Mouse (Mus musculus) hindbrain, embryonic 12.5 days (tissue): ENCODE data around the gene Zfp691. TPM values are rescaled to one million over a fixed set of nuclear protein-coding genes. Genes with fewer than 3 reads are reported as not detected.

Experiments used
- ATAC-seq: fragments of 200-750 bp; cut with Nextera tagmentation; 2 replicates; pipeline ENCODE4 v1.8.0; 2017; ENCODE audit warnings: moderate TSS enrichment; ENCODE audit not compliant: low FRiP score
- H3K27ac ChIP-seq: fragments of 300-500 bp; sonication (generic); 2 replicates; pipeline ENCODE4 v1.5.1; 2016; ENCODE audit warnings: mild to moderate bottlenecking
- H3K27me3 ChIP-seq: fragments of 300-500 bp; sonication (generic); 2 replicates; pipeline ENCODE4 v1.6.1; 2016; ENCODE audit warnings: mild to moderate bottlenecking
- H3K36me3 ChIP-seq: fragments of 300-500 bp; sonication (generic); 2 replicates; pipeline ENCODE4 v1.6.1; 2016; ENCODE audit warnings: mild to moderate bottlenecking
- H3K4me1 ChIP-seq: fragments of 300-500 bp; sonication (generic); 2 replicates; pipeline ENCODE4 v1.6.1; 2016
- H3K4me2 ChIP-seq: fragments of 300-500 bp; sonication (generic); replicated peaks from 2 replicates; pipeline ENCODE4 v1.6.1; 2016; ENCODE audit warnings: mild to moderate bottlenecking
- H3K4me3 ChIP-seq: fragments of 300-500 bp; sonication (generic); 2 replicates; pipeline ENCODE4 v1.5.1; 2016; ENCODE audit warnings: mild to moderate bottlenecking
- H3K9ac ChIP-seq: fragments of 300-500 bp; sonication (generic); 2 replicates; pipeline ENCODE4 v1.6.1; 2016; ENCODE audit warnings: mild to moderate bottlenecking, moderate library complexity
- H3K9me3 ChIP-seq: fragments of 300-500 bp; sonication (generic); replicated peaks from 2 replicates; pipeline ENCODE4 v1.6.1; 2016; ENCODE audit warnings: mild to moderate bottlenecking
- WGBS: fragments of 180-500 bp; shearing (Covaris S2); methylation state at CpG from one replicate; pipeline ENCODE4 v1.1.7; 2016; 5-methylcytosine and 5-hydroxymethylcytosine counted together
- polyA plus RNA-seq: library from polyadenylated mRNA; unstranded; fragments of >200 nt; fragmentation: Nextera tagmentation; extraction: Ambion mirVana; gene quantifications from 2 replicates; pipeline ENCODE4 v1.2.1, GENCODE M21; 2016

The Zfp691 gene
- polyA plus RNA-seq, 1 experiment from 2014 or later: 9.7 TPM

DNA sequence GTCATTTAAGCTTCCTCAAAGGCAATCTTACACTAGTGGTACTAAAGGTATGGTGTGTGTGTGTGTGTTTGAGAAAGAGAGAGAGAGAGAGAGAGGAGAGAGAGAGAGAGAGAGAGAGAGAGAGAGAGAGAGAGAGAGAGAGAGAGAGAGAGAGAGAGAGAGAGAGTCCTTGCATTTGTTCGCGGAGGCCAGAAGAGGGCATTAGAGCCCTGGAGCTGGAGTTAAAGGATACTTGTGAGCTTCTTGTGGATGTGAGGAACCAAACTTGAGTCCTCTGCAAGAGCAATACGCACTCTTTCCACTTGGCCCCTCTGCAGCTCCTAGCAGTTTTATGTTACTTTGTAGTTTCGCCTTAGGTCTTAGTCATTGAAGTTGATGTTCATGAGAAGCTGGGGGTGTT lies 11.0 kb downstream of the Zfp691 start:
- Histone ChIP-seq H3K9me3 (no peaks in the 10 kb centered on the region), H3K36me3 (no peaks in the 10 kb centered on the region), H3K9ac (no peak overlapping the region), H3K4me3 (no peak overlapping the region), H3K4me2 (no peak overlapping the region), H3K27me3 (no peaks in the 10 kb centered on the region), H3K27ac (no peak overlapping the region), H3K4me1 (no peaks in the 10 kb centered on the region)
- no peak for ATAC-seq
- WGBS: 67% methylated on average over 4 of the region's 4 CpGs

- Histone ChIP-seq H3K4me2 (no peak overlapping the region), H3K9me3 (no peaks in the 10 kb centered on the region), H3K4me1 (no peaks in the 10 kb centered on the region), H3K27ac (no peak overlapping the region), H3K27me3 (no peaks in the 10 kb centered on the region), H3K36me3 (no peaks in the 10 kb centered on the region), H3K9ac (no peak overlapping the region), H3K4me3 (no peak overlapping the region)
- WGBS: 72% methylated on average over 3 of the region's 3 CpGs
- no peak for ATAC-seq
Observed at GRCm38 (mm10) chr4:119161358-119161757, 12.6 kb downstream of the Zfp691 start.

DNA sequence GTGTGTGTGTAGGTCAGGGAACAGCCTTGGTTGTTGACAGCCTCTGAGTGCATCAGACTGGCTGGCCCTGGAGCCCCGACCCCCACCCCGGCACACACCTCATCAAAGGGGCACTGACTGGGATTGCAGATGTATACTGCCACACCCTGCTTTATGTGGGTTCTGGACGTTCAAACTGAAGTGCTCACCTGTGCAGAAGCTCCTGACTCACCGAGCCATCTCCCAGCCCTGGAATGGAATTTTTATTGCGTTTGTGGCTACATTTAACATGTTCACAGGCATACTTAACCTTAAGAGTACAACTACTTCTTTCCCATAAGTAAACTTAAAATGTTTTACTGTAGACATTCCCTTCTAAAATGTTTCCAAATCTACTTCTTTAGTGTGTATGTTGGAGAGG lies 16.1 kb downstream of the Zfp691 start:
- no peak overlapping the region for H3K27ac ChIP-seq
- no peaks in the 10 kb centered on the region for H3K4me1 ChIP-seq
- no peaks in the 10 kb centered on the region for H3K9me3 ChIP-seq
- H3K27me3 ChIP-seq: no peaks in the 10 kb centered on the region
- no peak overlapping the region for H3K4me2 ChIP-seq
- H3K9ac ChIP-seq: no peak overlapping the region
- whole genome bisulfite sequencing: 86% methylated on average over 5 of the region's 5 CpGs
- H3K36me3 ChIP-seq: no peaks in the 10 kb centered on the region
- no peak overlapping the region for H3K4me3 ChIP-seq
- ATAC-seq: no peak

DNA sequence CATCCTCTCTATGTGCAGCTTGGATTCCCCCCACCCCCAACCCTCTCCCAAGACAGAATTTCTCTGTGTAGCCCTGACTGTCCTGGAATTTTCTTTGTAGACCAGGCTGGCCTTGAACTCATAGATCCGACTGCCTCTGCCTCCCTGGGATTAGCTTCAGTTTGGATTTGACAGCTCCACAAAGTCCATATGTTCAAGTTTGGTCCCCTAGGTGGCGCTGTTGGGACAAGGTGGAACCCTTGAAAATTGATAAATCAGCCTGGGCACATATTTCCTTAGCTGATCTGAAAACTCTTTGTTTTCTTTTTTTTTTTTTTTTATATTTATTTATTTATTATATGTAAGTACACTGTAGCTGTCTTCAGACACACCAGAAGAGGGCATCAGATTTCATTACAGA lies 16.8 kb downstream of the Zfp691 start:
- Histone ChIP-seq H3K36me3 (no peaks in the 10 kb centered on the region), H3K4me1 (no peaks in the 10 kb centered on the region), H3K27ac (no peak overlapping the region), H3K9me3 (no peaks in the 10 kb centered on the region), H3K4me3 (no peak overlapping the region), H3K9ac (no peak overlapping the region), H3K4me2 (no peak overlapping the region), H3K27me3 (no peaks in the 10 kb centered on the region)
- WGBS: 36% methylated on average over 2 of the region's 2 CpGs
- no peak for ATAC-seq

GRCm38 (mm10) chr4:119148741-119149140 lies 25.3 kb downstream of the Zfp691 start:
- H3K27me3 ChIP-seq: no peaks in the 10 kb centered on the region
- H3K9me3 ChIP-seq: no peaks in the 10 kb centered on the region
- H3K4me1 ChIP-seq: no peaks in the 10 kb centered on the region
- no peak overlapping the region for H3K27ac ChIP-seq
- H3K4me3 ChIP-seq: no peak overlapping the region
- 89% methylated on average over 11 of the region's 11 CpGs for WGBS
- no peak overlapping the region for H3K4me2 ChIP-seq
- ATAC-seq: no peak
- H3K36me3 ChIP-seq: no peaks in the 10 kb centered on the region
- H3K9ac ChIP-seq: no peak overlapping the region

- no peaks in the 10 kb centered on the region for H3K4me1 ChIP-seq
- no peak for ATAC-seq
- H3K27me3 ChIP-seq: no peaks in the 10 kb centered on the region
Observed at GRCm38 (mm10) chr4:119147347-119147746, 26.6 kb downstream of the Zfp691 start.

DNA sequence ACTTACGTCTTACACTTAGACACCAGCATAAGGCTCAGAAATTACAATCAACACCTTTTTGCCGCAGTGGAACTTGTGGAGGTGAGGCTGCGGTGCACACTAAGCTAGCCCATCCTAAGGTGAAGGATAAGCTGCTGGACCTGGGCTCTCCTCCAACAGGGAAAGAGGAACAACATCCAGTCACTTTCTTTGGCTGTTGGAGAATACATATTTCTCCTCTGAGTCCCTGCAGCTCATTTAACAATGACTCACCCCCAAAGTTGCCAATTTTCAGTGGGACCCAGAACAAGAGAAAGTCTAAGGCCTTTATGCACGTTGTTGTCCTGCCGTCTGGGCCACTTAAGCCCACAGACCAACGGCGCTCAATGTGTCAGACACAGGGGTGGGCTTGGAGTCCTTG lies 27.2 kb downstream of the Zfp691 start:
- 88% methylated on average over 7 of the region's 7 CpGs for WGBS

More at GRCm38 (mm10) chr4:119147347-119147746, 26.6 kb downstream of the Zfp691 start:
- Histone ChIP-seq H3K4me3 (no peak overlapping the region), H3K9ac (no peak overlapping the region), H3K27ac (no peak overlapping the region), H3K36me3 (no peaks in the 10 kb centered on the region), H3K9me3 (no peaks in the 10 kb centered on the region), H3K4me2 (no peak overlapping the region)
- WGBS: 94% methylated on average over 5 of the region's 5 CpGs

GRCm38 (mm10) chr4:119142230-119142871 lies 31.6 kb downstream of the Zfp691 start:
- Histone ChIP-seq H3K4me2 (peak overlapping the region; percentile 40), H3K4me3 (peak overlapping the region; percentile 1; the same call in 1 of the 2 replicates), H3K4me1 (peaks cover 12% of the 10 kb centered on the region), H3K36me3 (no peaks in the 10 kb centered on the region), H3K27ac (no peak overlapping the region), H3K27me3 (no peaks in the 10 kb centered on the region), H3K9me3 (no peaks in the 10 kb centered on the region), H3K9ac (no peak overlapping the region)
- 24% methylated on average over 24 of the region's 24 CpGs for WGBS
- peak; percentile 64 for ATAC-seq

More for the DNA sequence above, 27.2 kb downstream of the Zfp691 start:
- H3K4me1 ChIP-seq: no peaks in the 10 kb centered on the region
- no peak for ATAC-seq
- H3K36me3 ChIP-seq: no peaks in the 10 kb centered on the region
- H3K27ac ChIP-seq: no peak overlapping the region
- H3K9me3 ChIP-seq: no peaks in the 10 kb centered on the region
- H3K4me2 ChIP-seq: no peak overlapping the region
- H3K27me3 ChIP-seq: no peaks in the 10 kb centered on the region
- H3K4me3 ChIP-seq: no peak overlapping the region
- H3K9ac ChIP-seq: no peak overlapping the region

GRCm38 (mm10) chr4:119141191-119141590 lies 32.8 kb downstream of the Zfp691 start:
- Histone ChIP-seq H3K27me3 (no peaks in the 10 kb centered on the region), H3K9ac (no peak overlapping the region), H3K4me2 (no peak overlapping the region), H3K27ac (no peak overlapping the region), H3K4me1 (peaks cover 12% of the 10 kb centered on the region), H3K4me3 (no peak overlapping the region), H3K36me3 (peaks cover 8% of the 10 kb centered on the region), H3K9me3 (no peaks in the 10 kb centered on the region)
- no peak for ATAC-seq
- WGBS: 55% methylated on average over 10 of the region's 10 CpGs

- Histone ChIP-seq H3K9me3 (no peaks in the 10 kb centered on the region), H3K27me3 (no peaks in the 10 kb centered on the region), H3K36me3 (peaks cover 19% of the 10 kb centered on the region), H3K27ac (no peak overlapping the region), H3K9ac (no peak overlapping the region), H3K4me3 (no peak overlapping the region), H3K4me1 (peaks cover 12% of the 10 kb centered on the region), H3K4me2 (no peak overlapping the region)
- WGBS: 49% methylated on average over 3 of the region's 3 CpGs
- no peak for ATAC-seq
Observed at GRCm38 (mm10) chr4:119140126-119140525, 33.9 kb downstream of the Zfp691 start.

- Histone ChIP-seq H3K4me1 (peaks cover 12% of the 10 kb centered on the region), H3K27ac (no peak overlapping the region), H3K4me2 (peak overlapping the region; percentile 51), H3K27me3 (no peaks in the 10 kb centered on the region), H3K4me3 (no peak overlapping the region), H3K9ac (no peak overlapping the region), H3K9me3 (no peaks in the 10 kb centered on the region), H3K36me3 (peaks cover 32% of the 10 kb centered on the region)
- WGBS: 52% methylated on average over 8 of the region's 8 CpGs
- no peak for ATAC-seq
Observed at GRCm38 (mm10) chr4:119138776-119139175, 35.2 kb downstream of the Zfp691 start.

GRCm38 (mm10) chr4:119138171-119138570 lies 35.8 kb downstream of the Zfp691 start:
- H3K4me3 ChIP-seq: peak overlapping the region; percentile 20
- peak; percentile 82 for ATAC-seq
- H3K36me3 ChIP-seq: peaks cover 38% of the 10 kb centered on the region
- 0 out of 2 replicates have a peak overlapping the region, but pooled peaks have one; percentile 41 for H3K9ac ChIP-seq
- no peaks in the 10 kb centered on the region for H3K27me3 ChIP-seq
- peaks cover 12% of the 10 kb centered on the region for H3K4me1 ChIP-seq
- H3K27ac ChIP-seq: no peak overlapping the region
- H3K9me3 ChIP-seq: no peaks in the 10 kb centered on the region
- WGBS: 11% methylated on average over 18 of the region's 18 CpGs
- H3K4me2 ChIP-seq: peak overlapping the region; percentile 51

- Histone ChIP-seq H3K27ac (no peak overlapping the region), H3K27me3 (no peaks in the 10 kb centered on the region), H3K9ac (no peak overlapping the region), H3K4me3 (no peak overlapping the region), H3K4me2 (no peak overlapping the region), H3K4me1 (peaks cover 12% of the 10 kb centered on the region), H3K9me3 (no peaks in the 10 kb centered on the region), H3K36me3 (peaks cover 47% of the 10 kb centered on the region)
- no peak for ATAC-seq
- 66% methylated on average over 8 of the region's 8 CpGs for WGBS
Observed at GRCm38 (mm10) chr4:119137313-119137712, 36.7 kb downstream of the Zfp691 start.
